Mouse (Mus musculus): ENCODE data around the gene Col25a1. TPM values are rescaled to one million over a fixed set of nuclear protein-coding genes. Genes with fewer than 3 reads are reported as not detected.

The Col25a1 gene
- polyA plus RNA-seq, 1 experiment, result not detected

DNA sequence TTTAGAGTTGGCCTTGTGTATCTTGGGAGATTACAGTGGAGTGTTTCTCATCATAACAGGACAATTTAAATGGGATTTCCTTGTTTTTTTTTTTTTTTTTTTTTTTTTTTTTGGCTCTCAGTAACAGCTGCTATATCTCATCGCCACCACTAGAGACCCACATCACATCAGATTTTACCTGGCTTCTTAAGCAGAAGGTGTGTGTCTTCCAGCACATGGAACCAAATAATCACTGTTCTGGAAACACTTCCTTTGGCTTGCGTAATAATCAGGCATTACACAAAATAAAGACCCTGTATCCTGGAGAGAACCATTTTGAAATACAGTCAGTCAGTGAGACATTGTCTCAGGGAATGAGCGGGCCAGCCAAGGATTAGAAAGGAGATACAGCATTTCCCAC, 53.8 kb downstream of the Col25a1 start:
- no peak overlapping the region for H3K4me3 ChIP-seq (ENCODE audit: insufficient read depth, low read depth, low read length)
- no peak overlapping the region for H3K27ac ChIP-seq (replicated peaks; ENCODE audit: low read depth, low read length)
- peaks cover 9% of the 10 kb centered on the region for H3K4me1 ChIP-seq (ENCODE audit: control insufficient read depth, insufficient read depth, insufficient read length, low read length)

GRCm38 (mm10) chr3:130187588-130187987, 56.3 kb downstream of the Col25a1 start:
- Histone ChIP-seq H3K27ac (replicated peaks; ENCODE audit: low read depth, low read length) (no peak overlapping the region), H3K4me3 (ENCODE audit: insufficient read depth, low read depth, low read length) (no peak overlapping the region), H3K4me1 (ENCODE audit: control insufficient read depth, insufficient read depth, insufficient read length, low read length) (no peaks in the 10 kb centered on the region)

DNA sequence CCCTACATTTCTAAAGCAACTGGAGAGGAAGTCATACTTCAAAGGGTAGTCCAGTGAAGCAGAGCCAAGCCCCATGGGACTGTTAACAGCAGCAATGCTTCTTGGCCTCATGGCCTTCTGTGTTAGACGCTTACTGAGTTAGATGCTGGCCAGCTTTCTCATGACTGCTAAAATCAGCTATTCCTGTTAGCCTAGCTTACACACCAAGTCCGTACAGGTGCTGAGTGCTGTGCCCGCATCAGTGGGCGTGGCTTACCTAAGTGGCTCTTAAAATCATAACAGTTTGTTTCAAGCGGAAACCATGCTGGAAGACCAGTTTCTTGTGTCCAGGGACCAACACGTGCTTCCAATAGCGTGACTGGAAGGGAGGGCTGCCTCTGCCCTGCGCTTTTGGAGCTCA, 62.1 kb downstream of the Col25a1 start:
- Histone ChIP-seq H3K4me1 (ENCODE audit: control insufficient read depth, insufficient read depth, insufficient read length, low read length) (no peaks in the 10 kb centered on the region), H3K4me3 (ENCODE audit: insufficient read depth, low read depth, low read length) (no peak overlapping the region), H3K27ac (replicated peaks; ENCODE audit: low read depth, low read length) (no peak overlapping the region)

DNA sequence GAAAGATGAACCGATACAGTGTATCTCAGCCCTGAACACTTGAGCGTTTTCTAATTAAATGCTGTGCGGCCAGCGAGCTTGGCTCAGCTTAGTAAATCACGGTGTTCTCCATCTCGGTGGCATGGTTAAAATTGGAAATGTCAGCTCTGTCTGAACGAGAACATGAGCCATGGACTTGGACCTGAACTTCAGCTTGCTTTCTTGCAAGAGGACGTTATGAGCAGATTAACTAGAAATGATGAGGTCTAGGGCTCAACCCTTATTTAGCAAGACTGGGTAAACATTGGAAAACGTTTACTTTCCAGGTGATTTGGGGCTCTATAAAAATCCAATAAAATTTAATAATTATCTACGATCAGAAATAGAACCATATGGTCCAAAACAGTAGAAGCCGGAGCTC, 83.3 kb downstream of the Col25a1 start:
- Histone ChIP-seq H3K27ac (replicated peaks; ENCODE audit: low read depth, low read length) (no peak overlapping the region), H3K4me3 (ENCODE audit: insufficient read depth, low read depth, low read length) (no peak overlapping the region), H3K4me1 (ENCODE audit: control insufficient read depth, insufficient read depth, insufficient read length, low read length) (no peaks in the 10 kb centered on the region)

DNA sequence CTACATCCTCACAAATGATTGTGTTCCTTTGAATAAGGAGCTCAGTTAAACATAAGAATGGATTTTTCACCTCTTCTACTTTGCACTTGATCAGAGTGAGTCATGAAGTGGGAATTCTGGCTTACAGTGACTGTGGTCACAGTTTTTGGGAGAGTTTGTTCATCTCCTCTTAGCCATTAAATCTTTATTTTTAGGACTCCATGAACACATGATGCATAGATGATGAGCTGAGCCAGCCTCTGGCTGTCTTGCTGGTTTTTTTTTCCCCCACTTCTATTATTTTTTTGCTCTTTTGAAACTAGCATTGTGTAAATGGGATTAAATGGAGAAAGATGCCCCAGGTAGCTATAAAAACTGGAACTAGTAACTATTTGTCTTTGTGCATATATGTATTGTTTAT, 84.8 kb downstream of the Col25a1 start:
- Histone ChIP-seq H3K27ac (replicated peaks; ENCODE audit: low read depth, low read length) (no peak overlapping the region), H3K4me3 (ENCODE audit: insufficient read depth, low read depth, low read length) (no peak overlapping the region)

DNA sequence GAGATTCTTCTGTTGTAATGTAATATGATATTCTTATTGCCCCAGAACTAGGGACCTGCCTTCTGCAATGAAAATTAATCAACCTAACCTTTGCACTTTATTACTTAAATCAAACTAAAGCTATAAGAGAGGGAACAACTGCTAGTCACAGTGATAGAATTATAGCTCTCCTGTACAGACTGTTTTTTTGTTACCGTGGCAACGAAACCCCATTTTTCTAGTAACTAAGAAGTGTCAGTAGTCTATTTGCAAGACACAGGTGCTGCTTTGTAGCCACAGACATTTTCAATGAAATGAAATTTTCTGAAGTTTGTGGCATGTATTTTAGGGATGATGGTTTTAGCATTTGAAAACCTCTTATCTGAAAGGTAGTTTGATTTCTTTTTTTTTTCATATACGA, 85.3 kb downstream of the Col25a1 start:
- Histone ChIP-seq H3K4me3 (ENCODE audit: insufficient read depth, low read depth, low read length) (no peak overlapping the region), H3K4me1 (ENCODE audit: control insufficient read depth, insufficient read depth, insufficient read length, low read length) (no peaks in the 10 kb centered on the region), H3K27ac (replicated peaks; ENCODE audit: low read depth, low read length) (no peak overlapping the region)

More for the DNA sequence above, 84.8 kb downstream of the Col25a1 start:
- no peaks in the 10 kb centered on the region for H3K4me1 ChIP-seq (ENCODE audit: control insufficient read depth, insufficient read depth, insufficient read length, low read length)

DNA sequence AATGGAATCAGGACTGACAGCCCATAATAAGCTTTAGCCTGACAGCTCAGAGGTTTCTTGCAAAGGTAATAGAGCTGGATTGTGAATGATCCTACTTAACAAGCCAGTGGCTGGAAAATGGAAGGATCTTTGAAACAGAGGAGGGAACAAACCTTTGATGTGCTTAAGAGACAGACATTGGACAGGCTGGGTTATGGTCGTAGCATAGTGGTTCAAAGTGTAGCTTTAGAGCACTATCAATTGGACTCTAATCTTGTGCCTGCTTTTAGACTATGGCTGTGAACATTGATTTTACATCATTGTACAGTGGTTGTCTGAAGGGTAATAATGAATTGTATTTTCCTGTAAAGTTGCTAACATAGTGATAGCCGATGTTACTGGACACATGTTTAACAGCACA, 86.4 kb downstream of the Col25a1 start:
- Histone ChIP-seq H3K4me1 (ENCODE audit: control insufficient read depth, insufficient read depth, insufficient read length, low read length) (no peaks in the 10 kb centered on the region), H3K27ac (replicated peaks; ENCODE audit: low read depth, low read length) (no peak overlapping the region), H3K4me3 (ENCODE audit: insufficient read depth, low read depth, low read length) (no peak overlapping the region)

DNA sequence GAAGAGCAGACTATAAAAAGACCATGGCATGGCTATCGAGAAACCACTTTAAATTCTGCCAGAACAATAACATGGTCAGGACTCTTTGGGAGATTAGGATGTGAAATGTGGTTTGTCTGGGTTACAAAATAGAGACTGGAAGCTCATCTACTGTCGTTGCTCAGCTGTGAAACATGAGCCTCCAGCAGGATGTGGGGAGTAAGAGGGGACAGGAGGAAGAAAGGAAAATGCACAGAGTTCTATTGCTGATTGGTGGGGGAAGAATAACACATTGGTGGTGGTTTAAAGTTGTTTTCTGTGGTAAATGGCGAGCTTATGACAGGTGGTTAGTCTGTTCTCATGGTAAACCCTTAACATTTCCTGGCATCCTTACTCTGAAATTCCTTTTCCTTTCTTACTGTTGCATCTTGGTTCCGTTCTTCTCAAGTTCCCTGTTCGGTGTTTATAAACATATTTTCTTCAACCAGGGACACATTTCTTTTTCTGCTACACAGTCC, 87.0 kb downstream of the Col25a1 start:
- Histone ChIP-seq H3K4me1 (ENCODE audit: control insufficient read depth, insufficient read depth, insufficient read length, low read length) (no peaks in the 10 kb centered on the region), H3K27ac (replicated peaks; ENCODE audit: low read depth, low read length) (no peak overlapping the region), H3K4me3 (ENCODE audit: insufficient read depth, low read depth, low read length) (no peak overlapping the region)

- Histone ChIP-seq H3K4me1 (ENCODE audit: control insufficient read depth, insufficient read depth, insufficient read length, low read length) (no peaks in the 10 kb centered on the region), H3K27ac (replicated peaks; ENCODE audit: low read depth, low read length) (no peak overlapping the region), H3K4me3 (ENCODE audit: insufficient read depth, low read depth, low read length) (no peak overlapping the region)
Measured at GRCm38 (mm10) chr3:130220811-130221210, 89.5 kb downstream of the Col25a1 start.

DNA sequence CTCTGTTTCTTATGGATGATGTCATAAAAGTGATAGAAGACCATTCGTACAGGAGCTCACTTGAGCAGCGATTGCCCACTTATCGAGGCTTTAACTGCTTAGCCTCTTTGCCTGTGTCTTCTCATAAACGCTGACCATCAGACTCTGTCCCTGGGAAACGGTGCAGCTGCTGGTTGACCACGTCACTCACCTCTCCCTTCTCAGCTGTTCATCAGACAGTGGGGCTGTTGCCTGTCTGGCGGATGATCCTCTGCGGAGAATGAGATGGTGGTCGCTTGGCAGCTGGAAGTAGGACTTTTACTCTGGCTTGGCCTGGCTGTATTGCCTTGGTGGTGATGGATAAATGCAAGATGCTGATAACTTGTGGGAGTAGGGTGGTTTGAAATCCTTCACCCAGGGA, 96.9 kb downstream of the Col25a1 start:
- Histone ChIP-seq H3K4me3 (ENCODE audit: insufficient read depth, low read depth, low read length) (no peak overlapping the region), H3K4me1 (ENCODE audit: control insufficient read depth, insufficient read depth, insufficient read length, low read length) (no peaks in the 10 kb centered on the region), H3K27ac (replicated peaks; ENCODE audit: low read depth, low read length) (no peak overlapping the region)

DNA sequence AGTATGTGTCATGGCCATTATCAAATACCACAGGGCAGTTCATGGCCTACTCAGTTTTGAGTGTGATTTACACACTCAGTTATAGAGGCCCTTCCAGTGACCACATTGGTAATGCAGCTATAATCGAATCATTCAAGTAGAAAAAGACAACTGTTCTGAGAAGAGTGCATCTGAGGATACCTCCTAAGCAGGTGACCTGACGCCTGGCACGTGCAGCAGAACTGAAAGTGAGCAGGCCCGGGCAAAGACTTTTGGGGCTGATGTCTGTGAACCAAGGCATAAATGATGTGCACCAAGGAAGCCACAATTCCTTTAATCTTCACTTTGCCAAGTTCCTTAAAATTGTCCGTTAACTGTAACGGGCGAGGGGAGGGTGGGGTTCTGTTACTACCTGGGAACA, 101.6 kb downstream of the Col25a1 start:
- H3K4me3 ChIP-seq (ENCODE audit: insufficient read depth, low read depth, low read length), result no peak overlapping the region
- H3K27ac ChIP-seq (replicated peaks; ENCODE audit: low read depth, low read length), result no peak overlapping the region
- no peaks in the 10 kb centered on the region for H3K4me1 ChIP-seq (ENCODE audit: control insufficient read depth, insufficient read depth, insufficient read length, low read length)

DNA sequence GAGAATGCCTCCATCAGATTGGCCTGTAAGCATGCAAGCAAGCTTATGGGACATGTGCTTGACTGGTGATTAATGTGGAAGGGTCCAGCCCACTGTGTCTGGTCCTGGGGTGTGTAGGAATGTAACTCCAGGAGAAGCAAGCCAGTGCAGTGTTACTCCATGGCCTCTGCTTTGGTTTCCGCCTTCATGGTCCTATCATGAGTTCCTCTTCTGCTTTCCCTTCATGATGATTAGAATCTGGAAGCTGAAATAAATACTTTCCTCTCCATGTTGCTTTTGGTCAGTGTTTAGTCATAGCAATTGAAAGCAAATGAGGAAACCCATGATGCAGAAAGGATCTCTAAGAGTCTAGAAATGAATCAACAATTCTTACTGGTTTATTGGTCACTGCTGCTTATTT, 103.9 kb downstream of the Col25a1 start:
- H3K4me3 ChIP-seq (ENCODE audit: insufficient read depth, low read depth, low read length), result no peak overlapping the region
- no peak overlapping the region for H3K27ac ChIP-seq (replicated peaks; ENCODE audit: low read depth, low read length)
- no peaks in the 10 kb centered on the region for H3K4me1 ChIP-seq (ENCODE audit: control insufficient read depth, insufficient read depth, insufficient read length, low read length)

GRCm38 (mm10) chr3:130236129-130236528, 104.8 kb downstream of the Col25a1 start:
- no peak overlapping the region for H3K27ac ChIP-seq (replicated peaks; ENCODE audit: low read depth, low read length)
- H3K4me1 ChIP-seq (ENCODE audit: control insufficient read depth, insufficient read depth, insufficient read length, low read length), result no peaks in the 10 kb centered on the region
- no peak overlapping the region for H3K4me3 ChIP-seq (ENCODE audit: insufficient read depth, low read depth, low read length)

- no peaks in the 10 kb centered on the region for H3K4me1 ChIP-seq (ENCODE audit: control insufficient read depth, insufficient read depth, insufficient read length, low read length)
- no peak overlapping the region for H3K4me3 ChIP-seq (ENCODE audit: insufficient read depth, low read depth, low read length)
- no peak overlapping the region for H3K27ac ChIP-seq (replicated peaks; ENCODE audit: low read depth, low read length)
Measured at GRCm38 (mm10) chr3:130237852-130238251, 106.6 kb downstream of the Col25a1 start.

DNA sequence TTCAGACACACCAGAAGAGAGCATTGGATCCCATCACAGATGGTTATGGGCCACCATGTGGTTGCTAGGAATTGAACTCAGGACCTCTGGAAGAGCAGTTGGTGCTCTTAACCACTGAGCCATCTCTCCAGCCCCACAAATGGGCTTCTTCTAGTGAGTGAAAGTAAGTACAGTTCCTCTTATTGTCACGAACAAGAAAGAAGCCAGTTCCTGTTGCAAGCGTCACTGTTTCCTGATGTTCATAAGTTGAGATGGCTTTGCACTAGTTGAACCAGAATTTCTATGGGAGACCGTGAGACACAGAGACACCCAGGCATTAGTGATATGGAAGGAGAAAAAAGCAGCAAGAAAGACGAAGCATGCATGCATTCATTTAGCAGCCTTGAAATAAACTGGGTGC, 110.6 kb downstream of the Col25a1 start:
- no peak overlapping the region for H3K4me3 ChIP-seq (ENCODE audit: insufficient read depth, low read depth, low read length)
- H3K4me1 ChIP-seq (ENCODE audit: control insufficient read depth, insufficient read depth, insufficient read length, low read length), result no peaks in the 10 kb centered on the region
- H3K27ac ChIP-seq (replicated peaks; ENCODE audit: low read depth, low read length), result no peak overlapping the region

- no peak overlapping the region for H3K27ac ChIP-seq (replicated peaks; ENCODE audit: low read depth, low read length)
- H3K4me1 ChIP-seq (ENCODE audit: control insufficient read depth, insufficient read depth, insufficient read length, low read length), result no peaks in the 10 kb centered on the region
- H3K4me3 ChIP-seq (ENCODE audit: insufficient read depth, low read depth, low read length), result no peak overlapping the region
Measured at GRCm38 (mm10) chr3:130242647-130243296, 111.5 kb downstream of the Col25a1 start.

Measured in brown adipose tissue, adult 24 weeks (tissue).